Mouse (Mus musculus) liver, embryonic 14.5 days (tissue): Measurements from ENCODE around the gene Gm7903. TPM values are rescaled to one million over a fixed set of nuclear protein-coding genes. Genes with fewer than 3 reads are reported as not detected.

Experiments
- polyA plus RNA-seq, 2 experiments: library from polyadenylated mRNA; depleted of rRNA in 1 of 2; stranded (reverse) in 1 of 2; unstranded in 1 of 2; fragments of >200 nt; fragmentation: Nextera tagmentation in 1 of 2; extraction: Ambion mirVana in 1 of 2; gene quantifications; 2 replicates each; pipeline versions ENCODE4 v1.2.1 to v1.2.3; 2012 to 2014

Gene Gm7903
- polyA plus RNA-seq, 2 experiments, result not detected

Other genes starting within 250 kb of the Gm7903 start
- not detected in 2 replicates for gene Tceal6, start 223.1 kb upstream of the Gm7903 start, polyA plus RNA-seq (2012; rRNA removed)
- gene Tceal6, start 223.1 kb upstream of the Gm7903 start, polyA plus RNA-seq (2014; fragmentation: Nextera tagmentation; extraction: Ambion mirVana), result not detected in 2 replicates
- gene Pramel3, start 131.5 kb upstream of the Gm7903 start, polyA plus RNA-seq (2012; rRNA removed), result not detected in 2 replicates
- gene Pramel3, start 131.5 kb upstream of the Gm7903 start, polyA plus RNA-seq (2014; fragmentation: Nextera tagmentation; extraction: Ambion mirVana), result not detected in 2 replicates
- gene Gm5128, start 60.6 kb upstream of the Gm7903 start, polyA plus RNA-seq (2012; rRNA removed), result not detected in 2 replicates
- not detected in 2 replicates for gene Gm5128, start 60.6 kb upstream of the Gm7903 start, polyA plus RNA-seq (2014; fragmentation: Nextera tagmentation; extraction: Ambion mirVana)
- not detected in 2 replicates for gene AV320801, start 60.8 kb downstream of the Gm7903 start, polyA plus RNA-seq (2012; rRNA removed)
- gene AV320801, start 60.8 kb downstream of the Gm7903 start, polyA plus RNA-seq (2014; fragmentation: Nextera tagmentation; extraction: Ambion mirVana), result not detected in 2 replicates
- 0.12 and 0.18 TPM in 2 replicates for gene Nxf7, start 164.9 kb downstream of the Gm7903 start, polyA plus RNA-seq (2012; rRNA removed)
- not detected in 2 replicates for gene Nxf7, start 164.9 kb downstream of the Gm7903 start, polyA plus RNA-seq (2014; fragmentation: Nextera tagmentation; extraction: Ambion mirVana)
- not detected in 2 replicates for gene Prame, start 193.9 kb downstream of the Gm7903 start, polyA plus RNA-seq (2012; rRNA removed)
- gene Prame, start 193.9 kb downstream of the Gm7903 start, polyA plus RNA-seq (2014; fragmentation: Nextera tagmentation; extraction: Ambion mirVana), result not detected in 2 replicates